Mouse (Mus musculus): Measurements from ENCODE around the gene Gm32802.
"Not testable (repeated sequence)": the region's sequence is repeated elsewhere in the genome, so short reads cannot be mapped to it uniquely, and the experiment has no call there.

GRCm38 (mm10) chr10:118240680-118241079, 17.8 kb upstream of the Gm32802 start, which contains the start of gene Gm32717:
- TF ChIP-seq TAL1 (conservative IDR thresholded peaks at IDR 0.05; ENCODE audit: low read depth, low read length); CTCF (IDR thresholded peaks at IDR 0.05; ENCODE audit: low read depth, low read length); GATA1 (IDR thresholded peaks at IDR 0.05; ENCODE audit: borderline replicate concordance, low read length); POLR2AphosphoS5 (IDR thresholded peaks at IDR 0.05; ENCODE audit: insufficient replicate concordance, low read depth, low read length): not testable (repeated sequence)

Data from G1E (cell line).